Mouse (Mus musculus) gastrocnemius, postnatal 25 days (tissue): ENCODE measurements around the gene Asgr1. TPM values are rescaled to one million over a fixed set of nuclear protein-coding genes. Genes with fewer than 3 reads are reported as not detected.
"Not testable (repeated sequence)": the region's sequence is repeated elsewhere in the genome, so short reads cannot be mapped to it uniquely, and the experiment has no call there.

Experiments used
- DNase-seq: peaks from one replicate; pipeline ENCODE4 v3.0.0; 2022
- long read RNA-seq, 2 experiments: library from polyadenylated mRNA; stranded (forward); transcript quantifications; one replicate each; pipeline ENCODE4 v2.0.0; 2021
- total RNA-seq, 2 experiments: library from RNA; stranded (reverse); gene quantifications; 1 replicate in 1 of 2; 2 replicates in 1 of 2; pipeline ENCODE4 v1.2.3; 2021

The Asgr1 gene
- not detected for total RNA-seq
- long read RNA-seq, experiment 1, result 0 reads
- long read RNA-seq, experiment 2, result 0 reads

DNA sequence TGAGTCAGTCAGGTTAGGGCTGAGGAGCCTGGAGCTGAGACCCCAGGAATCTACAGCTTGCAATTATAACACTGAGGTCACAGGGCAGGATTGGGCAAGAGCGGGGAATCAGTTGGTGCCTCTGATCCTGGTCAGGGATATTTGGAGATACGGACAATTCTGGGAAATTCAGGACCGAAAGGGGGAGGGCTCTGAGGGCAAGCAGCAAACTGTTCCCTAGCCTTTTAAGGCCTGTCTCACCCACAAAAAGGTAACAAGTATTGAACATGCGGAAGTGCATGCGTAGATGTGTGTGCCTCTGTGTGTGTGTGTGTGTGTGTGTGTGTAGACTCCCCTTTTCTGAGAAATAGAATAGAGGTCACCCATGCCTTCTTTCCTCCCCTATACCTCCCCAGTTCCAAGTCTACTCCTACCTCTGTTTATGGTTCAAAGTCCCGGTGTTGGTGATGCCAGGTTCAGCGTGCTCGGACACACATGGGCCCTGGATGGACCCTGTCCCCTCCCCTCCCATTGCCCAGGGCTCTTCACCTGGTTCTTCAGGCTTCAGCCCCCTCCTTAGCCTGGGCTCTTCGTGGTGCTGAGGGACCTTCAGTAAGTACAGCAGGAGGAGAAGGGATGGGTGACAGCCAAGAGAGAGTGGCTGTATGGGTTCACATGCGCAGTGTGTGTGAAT, at the start of gene Asgr1:
Gene Asgr1, plus strand, starts transcription at position 188 of the 673 bp plus-strand sequence.
- no peak for DNase-seq

DNA sequence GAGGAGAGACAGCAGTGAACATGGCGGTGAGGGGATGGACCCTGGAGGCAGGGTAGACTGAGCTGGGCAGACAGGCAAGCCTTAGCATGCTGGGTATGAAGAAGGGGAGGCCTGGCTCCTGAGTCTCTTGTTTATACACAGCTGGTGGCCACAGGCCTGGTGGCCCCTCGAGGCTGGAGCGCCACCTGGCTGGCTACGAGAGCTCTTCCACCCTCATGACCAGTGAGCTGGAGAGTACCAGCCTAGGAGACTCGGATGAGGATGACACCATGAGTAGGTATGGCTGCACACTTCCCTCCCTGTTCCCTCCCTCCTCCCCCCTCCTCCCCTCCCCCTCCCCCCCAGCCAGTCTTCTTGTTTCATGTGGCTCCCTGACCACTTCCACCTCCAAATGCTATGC, 48.4 kb upstream of the Asgr1 start:
- no peak for DNase-seq

DNA sequence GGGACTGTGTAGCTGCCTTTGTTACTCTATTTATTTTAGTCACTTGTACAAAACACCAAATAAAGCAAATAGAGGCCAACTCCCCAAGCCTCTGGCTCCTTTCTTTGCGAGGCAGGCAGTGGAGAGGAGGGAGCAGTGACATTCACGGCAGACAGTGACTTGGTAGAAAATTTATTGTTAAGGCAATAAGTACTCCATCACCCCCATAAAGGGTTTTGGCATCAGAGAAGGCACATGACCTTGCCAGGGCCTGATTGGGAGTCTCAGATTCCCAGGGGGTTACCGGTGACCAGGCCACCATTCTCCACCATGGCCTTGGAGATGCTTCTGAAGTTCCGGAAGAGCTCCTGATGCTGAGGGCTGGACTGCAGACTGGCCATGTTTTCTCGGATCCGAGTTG, 43.9 kb upstream of the Asgr1 start:
- no peak for DNase-seq

DNA sequence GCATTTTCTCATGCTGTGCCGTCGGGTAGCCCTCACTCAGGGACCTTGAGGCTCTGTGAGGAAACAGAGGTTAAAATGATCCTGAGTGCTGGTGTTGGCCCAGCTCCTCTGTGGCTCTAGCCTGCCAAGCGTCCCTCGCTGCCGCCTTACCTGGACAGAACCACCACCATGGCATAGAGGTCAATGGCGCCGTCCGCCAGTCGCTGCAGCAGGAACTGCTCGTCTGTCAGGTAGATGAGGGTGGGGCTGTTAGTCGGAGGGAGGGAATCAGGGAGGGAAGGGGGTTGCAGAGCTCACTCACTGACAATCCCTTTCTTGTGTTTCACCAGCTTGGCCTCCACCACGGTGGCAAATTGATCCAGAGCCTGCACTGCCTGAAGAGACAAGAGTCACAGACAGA, 43.3 kb upstream of the Asgr1 start:
- no peak for DNase-seq

DNA sequence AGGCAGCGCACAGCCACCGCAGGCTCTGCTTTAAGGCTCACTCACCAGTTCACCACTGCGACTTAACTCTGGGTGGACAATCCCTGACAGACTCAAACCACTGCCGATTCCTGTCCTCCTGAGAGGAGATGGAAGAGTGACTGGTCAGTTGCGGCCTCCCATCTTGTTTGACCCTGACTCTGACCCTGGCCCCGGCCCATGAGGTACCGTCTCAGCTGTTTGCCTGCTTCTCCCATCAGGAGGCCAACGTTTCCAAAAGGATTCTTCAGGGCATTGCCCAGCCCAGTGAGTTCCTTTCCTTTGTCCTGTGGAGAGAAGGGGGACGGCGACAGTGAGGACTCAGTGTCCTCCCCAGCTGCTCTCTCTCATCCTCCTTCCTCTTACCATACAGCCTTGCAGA, 42.9 kb upstream of the Asgr1 start:
- DNase-seq, result no peak

DNA sequence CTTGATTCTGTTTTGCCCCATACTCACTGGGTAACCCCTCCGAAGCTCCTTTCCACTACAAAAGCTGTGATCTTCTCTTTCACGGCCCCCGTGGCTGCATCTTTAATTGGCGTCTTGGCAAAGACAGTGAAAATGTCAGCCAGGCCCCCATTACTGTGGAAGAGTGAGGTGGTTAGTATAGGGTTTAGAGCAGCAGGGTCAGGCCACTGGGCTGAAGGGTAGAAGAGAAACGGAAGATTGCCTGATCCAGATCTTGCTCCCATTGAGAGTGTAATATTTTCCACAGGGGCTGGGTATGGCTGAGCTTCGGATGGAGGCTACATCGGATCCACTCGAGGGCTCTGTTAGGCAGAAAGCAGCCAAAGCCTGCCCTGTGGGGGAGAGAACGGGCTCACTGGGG, 41.0 kb upstream of the Asgr1 start:
- DNase-seq, result no peak

DNA sequence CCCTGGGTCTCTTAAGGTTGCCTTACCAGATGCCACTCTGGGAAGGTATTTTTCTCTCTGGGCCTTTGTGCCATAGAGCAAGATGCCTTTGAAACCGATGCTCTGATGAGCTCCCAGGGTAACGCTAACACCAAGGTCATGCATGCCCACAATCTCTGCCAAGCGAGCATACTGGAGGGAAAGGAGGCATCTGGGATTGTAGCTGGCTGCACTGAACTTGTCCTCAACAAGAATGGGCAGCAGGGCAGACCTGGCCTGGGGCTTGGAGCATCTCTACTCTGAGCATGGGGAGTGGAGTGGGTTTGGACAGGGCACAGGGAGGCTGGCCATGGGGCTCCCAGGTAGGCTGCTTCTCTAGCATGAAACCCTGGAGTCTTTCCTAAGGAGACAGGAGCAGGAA, 40.5 kb upstream of the Asgr1 start:
- no peak for DNase-seq

DNA sequence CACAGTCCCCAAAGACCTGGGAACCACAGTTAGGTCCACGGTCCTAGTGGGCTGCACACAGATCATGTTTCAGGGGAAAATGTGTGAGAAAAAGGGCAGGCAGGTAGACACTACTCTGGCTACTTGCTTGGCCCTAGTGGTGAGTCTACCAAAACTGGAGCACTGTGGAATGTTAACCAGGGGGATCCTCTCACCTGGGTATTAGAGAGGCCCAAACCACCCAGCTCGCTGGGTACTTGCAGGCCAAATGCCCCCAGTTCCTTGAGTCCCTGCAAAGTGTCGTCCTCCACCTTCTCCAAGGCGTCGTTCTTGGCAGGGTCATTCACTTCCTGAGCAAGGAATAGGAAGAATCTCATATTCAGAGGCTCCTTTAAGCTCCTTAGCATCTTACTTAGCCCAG, 39.8 kb upstream of the Asgr1 start:
- DNase-seq, result no peak

DNA sequence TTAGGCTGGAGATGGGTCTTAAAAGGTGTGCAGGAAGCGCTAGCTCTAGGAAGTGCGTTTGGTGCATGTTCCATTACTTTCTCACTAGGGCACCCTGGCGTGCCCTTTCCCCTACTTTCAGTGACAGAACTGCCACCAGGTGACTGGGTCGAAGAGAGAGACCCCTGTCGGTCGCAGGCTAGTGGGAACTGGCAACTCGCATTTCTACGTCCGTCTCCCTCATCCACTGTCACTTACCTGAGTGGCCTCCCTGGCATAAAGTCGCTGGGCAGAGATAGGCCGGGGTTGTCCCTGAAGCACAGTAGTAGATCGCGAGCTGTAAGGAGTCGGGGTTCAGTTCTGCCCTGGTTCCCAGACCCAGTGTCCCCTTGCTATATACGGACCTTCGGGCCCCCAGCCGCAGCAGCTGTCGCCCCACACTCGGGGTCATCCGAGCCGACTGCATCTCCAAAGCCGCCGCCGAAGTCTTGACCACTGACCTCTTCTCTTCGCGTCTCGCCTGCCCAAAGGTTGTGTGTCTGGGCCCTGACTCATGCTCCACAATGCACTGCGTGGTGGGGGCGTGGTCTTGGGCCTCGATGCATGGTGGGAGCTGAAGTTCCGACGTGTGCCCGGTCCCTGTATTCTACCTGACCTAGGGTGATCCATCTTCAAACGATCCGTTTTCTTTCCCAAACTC, 38.9 kb upstream of the Asgr1 start, which contains the start of gene Acadvl:
Gene Acadvl, minus strand, starts transcription at position 532 of the 679 bp plus-strand sequence.
- peak; percentile 86 for DNase-seq

DNA sequence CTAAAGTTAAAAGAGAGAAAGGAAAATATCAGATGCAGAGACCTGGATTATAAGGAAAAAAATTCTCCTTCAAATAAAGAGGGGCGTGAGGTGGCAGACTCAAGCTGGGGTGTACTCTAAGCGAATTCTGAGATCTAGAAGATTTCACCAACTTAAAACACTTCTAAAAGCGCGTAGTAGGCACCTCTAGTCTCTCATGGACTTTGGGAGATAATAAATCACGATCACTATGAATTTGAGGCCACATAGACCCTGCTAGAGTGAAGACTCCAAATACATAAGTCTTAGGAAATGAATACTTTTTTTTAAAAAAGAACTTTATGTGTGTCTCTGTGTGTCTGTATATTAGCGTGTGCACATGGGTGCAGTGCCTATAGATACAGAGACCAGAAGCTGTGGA, 38.2 kb upstream of the Asgr1 start:
- no peak for DNase-seq

DNA sequence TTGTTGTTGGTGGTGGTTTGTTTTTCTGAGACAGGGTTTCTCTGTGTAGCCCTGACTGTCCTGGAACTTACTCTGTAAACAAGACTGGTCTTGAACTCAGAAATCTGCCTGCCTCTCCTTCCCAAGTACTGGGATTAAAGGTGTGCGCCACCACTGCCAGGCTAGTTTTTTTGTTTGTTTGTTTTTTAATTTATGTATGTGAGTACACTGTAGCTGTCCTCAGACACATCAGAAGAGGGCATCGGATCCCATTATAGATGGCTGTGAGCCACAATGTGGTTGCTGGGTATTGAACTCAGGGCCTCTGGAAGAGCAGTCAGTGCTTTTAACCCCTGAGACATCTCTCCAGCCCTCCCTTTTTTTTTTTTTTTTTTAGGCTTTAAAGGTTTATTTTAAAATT, 37.7 kb upstream of the Asgr1 start:
- not testable (repeated sequence) for DNase-seq

DNA sequence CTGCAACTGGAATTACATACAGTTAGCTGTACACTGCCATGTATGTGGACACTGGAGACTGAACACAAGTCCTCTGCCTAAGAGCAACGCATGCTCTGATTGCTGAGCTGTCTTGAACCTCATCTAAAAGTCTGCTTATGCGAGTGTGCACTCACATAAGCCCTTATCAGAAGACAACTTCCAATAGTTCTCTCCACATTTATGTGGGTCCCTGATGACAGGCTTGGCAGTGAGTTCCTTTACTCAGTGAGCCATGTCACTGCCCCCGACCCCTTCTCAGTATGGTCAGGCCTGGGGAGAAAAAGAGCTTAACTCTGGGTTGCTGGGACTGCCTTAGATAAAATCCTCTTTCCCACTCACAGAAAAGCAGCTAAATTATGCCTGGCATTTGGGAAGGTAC, 37.2 kb upstream of the Asgr1 start, which contains the start of gene Dlg4:
Gene Dlg4, plus strand, starts transcription at position 274 of the 400 bp plus-strand sequence.
- DNase-seq, result no peak

DNA sequence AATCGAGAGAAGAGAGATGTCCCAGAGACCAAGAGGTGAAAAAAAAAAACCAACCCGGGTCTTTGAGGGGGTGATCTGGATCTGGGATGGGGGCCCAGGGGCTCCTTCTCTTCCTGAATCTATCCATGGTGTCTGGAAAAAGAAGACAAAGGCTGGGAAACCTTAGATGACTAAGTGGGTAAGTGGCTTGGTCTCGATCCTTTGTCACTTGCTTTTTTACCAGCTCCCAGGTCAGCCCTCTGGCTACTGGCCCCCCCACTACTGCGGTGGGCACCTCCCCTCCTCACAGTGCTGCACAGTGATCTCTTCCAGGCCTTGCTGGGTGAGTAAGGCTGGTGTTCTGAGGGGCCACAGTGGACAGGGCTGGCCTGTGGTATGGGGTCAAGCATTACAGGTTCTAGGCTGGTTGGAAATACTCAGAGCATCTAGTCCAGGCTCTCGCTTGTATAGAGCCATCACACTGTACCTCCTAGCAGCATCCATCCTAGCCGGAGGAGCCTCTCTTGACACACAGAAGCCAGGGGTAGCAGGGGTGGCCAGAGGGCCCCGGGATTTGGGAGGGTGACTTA, 36.6 kb upstream of the Asgr1 start:
- DNase-seq, result no peak

DNA sequence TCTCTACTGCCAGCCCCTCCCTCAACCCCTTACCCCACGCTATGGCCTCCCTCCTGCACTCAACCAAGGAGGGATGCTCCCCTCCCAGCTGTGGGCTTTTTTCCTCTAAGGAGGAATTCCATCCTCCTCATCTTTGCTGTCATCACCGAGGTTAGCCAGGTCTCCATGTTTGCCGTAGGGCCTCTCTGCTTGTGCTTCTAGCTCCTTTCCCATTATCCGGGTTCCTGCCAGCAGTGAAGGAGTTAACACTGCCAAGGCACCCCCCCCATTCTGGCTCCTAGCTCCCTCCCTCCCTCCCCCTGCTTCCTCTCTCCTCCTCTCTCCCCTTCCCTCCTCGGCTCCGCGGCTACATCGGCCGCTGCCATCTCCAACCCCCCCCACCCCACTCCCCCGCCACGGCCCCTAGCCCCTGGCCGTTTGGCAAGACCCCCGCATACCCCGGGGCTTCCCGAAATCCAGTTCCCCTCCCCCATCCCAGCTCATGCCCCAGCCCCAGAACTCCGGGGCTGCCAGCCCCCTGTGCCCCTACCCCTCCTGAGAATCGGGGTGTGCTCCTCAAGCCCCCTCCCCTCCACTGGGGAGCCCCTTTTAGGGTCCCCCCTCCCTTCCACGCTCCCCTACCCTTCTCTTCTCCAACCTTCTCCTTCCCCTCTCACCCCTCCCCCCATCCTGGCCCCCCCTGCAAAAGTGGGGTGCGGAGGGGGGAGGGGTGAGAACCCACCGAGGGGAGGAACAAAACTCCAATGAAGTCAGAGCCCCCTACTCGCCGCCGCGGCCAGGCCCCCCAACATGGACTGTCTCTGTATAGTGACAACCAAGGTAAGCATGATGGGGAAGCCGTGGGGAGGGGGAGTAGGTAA, 35.5 kb upstream of the Asgr1 start:
- peak; percentile 40 for DNase-seq

DNA sequence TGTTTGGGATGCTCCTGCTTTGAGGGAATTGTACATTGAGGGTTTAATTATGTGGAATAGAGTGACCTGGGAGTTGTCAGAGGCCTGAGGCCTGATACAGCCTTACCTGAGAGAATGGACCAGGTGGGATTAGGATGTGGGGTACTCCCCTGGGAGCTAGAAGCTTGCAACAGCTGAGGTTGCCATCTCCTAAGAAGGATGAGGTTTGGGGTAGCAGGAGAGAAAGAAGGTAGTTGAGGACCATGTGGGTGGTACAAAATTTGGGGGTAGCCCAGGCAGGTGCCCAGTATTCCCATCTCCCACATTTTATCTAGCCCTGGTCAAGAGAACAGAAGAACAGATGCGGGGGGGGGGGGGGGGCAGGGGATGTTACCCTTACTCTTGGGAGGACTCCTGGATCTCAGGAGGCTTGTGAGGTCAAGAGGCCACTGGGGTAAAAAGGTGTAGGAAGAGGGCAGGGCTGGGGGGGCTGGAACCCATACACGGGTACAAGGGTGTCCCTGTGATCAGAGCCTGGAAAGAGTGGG, 34.3 kb upstream of the Asgr1 start:
- no peak for DNase-seq

DNA sequence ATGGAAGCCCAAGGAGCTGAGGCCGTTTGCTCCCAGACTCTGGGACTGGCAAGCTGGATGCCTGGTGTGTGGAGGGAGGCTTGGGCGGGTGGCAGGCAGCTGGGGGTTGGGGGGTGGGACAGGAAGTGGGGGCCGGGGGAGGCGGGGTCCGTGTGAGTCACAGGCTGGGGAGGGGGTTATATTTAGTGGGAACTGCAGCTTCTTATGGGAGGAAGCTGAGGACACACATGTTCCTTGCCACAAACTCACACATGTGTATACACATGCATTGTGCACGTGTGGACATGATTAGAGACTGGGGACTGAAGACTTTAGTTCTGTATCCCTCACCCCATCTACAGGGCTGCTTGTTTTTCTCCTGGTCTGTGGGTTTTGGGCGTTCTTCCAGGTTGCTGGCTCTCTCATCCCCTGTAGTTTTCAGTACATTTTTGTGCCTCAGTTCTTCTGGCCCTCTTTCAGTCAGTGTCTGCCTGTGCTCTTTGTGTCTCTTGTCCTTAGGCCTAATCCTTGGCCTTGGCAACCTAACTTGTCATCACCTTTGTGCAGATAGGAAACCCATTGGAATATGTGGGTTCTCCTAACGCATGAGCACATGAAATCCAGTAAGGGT, 33.8 kb upstream of the Asgr1 start:
- DNase-seq, result no peak

DNA sequence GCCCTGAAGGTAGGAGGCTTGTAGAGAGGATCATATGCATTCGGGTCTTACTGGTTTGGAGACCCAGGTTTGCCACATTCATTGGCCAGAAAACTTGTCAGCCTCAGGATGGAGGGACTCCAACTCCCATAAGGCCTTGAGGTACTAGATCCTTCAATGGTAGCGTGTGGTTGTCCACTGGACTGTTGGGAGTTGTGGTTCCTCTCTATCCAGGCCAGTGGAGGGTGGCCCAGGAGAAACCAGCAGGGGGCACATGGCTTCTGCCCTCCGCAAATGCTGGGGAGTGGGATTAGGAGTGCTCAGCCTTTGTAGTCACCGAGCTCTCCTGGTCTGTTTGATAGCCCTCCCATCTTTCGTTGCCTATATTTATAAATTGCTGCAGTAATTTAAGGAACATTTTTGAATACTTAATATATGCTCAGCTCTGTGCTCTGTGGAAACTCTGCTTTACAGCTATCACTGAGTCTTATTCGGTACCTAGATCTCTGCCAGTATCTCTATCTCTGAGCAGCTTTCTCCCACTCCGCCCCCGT, 33.1 kb upstream of the Asgr1 start:
- DNase-seq, result peak; percentile 78

DNA sequence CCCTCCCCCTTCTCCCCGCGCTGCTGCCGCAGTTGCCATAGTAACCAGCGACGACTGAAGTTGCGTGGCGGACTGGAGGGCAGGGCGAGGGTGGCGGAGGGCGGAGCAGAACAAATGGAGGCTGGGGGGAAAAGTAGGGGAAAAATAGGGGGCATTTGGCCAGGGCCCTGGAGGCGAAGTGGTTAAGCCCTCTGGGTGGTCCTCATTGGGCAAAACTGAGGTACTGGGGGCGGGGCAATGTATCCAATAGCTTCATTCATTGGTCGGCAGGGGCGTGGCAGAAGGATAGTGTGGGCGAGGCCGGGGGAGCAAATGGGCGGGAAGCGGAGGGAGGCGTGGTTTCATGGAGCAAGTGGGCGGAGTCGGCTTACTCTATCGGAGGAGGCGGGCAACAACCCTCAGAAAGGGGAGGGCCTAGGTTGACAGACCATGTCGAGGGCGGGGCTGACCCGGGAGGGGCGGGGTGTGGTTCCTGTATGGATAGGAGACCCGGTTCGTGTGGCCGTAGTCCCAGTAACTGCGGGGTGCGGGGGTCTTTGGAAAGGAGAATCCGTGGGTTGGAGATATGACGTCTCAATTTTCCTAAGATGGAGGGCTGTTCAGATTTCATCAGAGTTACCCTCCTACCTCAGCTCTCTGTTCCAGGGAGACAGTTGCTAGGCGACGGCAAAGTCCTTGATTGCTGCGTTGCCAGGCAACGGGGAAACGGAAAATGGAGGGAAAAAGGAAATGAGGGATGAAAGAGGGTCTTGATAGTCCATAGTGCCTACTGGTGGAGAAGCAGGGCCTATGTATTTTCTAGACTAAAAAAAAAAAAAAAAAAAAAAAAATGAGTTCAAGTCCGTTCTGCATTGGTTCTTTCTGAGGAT, 32.4 kb upstream of the Asgr1 start:
- peak; percentile 95 for DNase-seq

DNA sequence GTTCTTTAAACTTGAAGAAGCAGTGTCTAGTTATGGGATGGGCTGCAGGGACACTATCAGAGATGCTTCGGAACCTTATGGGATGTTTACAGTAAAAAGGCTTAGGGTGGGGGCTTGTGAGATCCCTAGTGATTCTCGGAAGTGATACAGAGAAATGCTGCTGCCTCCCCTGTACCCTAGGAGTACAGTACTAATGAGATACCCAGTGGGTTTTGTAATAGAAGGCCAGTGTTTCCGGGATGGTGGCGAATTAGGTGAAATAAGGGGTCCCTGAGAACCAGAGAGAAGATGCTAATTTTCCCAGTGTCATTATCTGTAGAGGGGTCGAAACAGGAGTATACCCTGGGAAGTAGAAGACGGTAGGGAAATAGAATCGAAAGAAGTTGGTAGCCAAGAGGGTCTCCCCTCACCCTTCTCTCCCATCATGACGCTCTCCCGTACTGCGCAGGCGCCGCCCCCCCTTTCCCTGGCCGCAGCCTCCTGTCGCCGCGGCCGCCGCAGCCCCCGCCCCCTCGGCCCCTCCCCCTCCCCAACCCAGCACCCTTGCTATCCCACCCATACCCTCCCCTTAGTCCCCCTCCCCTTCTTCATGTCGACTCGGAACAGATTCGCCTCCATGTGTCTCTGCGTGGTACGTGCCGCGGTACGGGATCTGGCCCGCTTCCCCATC, 30.3 kb upstream of the Asgr1 start:
- no peak for DNase-seq

DNA sequence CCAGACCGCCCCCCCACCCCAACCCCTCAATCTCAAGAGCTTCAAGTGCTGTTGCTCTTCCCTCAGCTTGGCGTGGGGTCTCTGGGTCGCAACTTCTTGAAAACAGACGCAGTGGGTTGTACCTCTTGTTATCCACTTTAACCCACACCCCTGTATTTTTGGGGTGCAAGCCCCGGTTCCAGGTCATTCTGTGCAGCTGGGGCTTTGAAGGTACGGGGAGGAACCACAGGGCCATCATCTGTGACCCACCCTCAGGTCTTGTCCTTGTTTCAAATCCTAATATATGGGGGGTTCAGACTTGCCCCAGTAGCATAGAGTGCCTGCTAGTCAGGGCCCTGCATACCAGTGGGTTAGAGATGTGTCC, 29.8 kb upstream of the Asgr1 start:
- no peak for DNase-seq
